Mouse (Mus musculus): Measurements from ENCODE around the gene Lhx2.

The Lhx2 gene

GRCm38 (mm10) chr2:38347811-38348551 lies 8.9 kb downstream of the Lhx2 start:
- DNase-seq = no peak

DNA sequence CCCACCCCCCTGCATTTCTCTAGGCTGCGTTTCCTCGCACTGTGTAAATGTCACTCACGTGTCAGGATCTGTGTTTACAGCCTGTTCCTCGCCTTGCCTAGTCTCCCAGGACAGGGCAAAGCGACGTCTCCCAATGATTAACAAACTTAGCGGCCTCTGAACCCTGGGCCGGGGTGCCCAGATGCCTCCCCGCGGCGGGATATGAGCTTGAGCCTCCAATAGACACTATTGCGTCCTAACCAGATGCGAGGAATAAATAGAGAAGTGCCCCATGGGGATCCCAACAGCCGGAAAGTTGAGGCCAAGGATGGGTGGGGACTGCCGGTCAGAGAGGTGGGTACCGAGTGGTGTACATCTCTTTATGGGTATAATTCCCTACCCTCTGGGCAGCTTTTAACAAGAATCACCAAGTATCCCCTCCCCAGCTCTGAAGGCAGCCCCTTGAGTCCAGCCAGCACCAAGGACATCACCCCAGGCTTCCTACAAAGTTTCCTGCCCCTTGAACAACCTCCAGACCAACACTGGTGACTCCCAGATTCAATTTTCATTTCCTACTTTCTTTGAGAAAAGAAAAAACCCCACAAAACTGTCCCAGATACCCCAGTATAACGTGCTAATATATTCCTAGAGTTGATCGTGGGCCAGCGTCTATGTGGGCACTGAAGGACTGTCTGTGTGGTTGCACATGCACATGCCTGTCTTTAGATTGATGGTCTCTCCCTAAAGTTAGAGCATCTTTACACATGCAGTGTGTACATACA lies 9.8 kb downstream of the Lhx2 start:
- no peak for DNase-seq

DNA sequence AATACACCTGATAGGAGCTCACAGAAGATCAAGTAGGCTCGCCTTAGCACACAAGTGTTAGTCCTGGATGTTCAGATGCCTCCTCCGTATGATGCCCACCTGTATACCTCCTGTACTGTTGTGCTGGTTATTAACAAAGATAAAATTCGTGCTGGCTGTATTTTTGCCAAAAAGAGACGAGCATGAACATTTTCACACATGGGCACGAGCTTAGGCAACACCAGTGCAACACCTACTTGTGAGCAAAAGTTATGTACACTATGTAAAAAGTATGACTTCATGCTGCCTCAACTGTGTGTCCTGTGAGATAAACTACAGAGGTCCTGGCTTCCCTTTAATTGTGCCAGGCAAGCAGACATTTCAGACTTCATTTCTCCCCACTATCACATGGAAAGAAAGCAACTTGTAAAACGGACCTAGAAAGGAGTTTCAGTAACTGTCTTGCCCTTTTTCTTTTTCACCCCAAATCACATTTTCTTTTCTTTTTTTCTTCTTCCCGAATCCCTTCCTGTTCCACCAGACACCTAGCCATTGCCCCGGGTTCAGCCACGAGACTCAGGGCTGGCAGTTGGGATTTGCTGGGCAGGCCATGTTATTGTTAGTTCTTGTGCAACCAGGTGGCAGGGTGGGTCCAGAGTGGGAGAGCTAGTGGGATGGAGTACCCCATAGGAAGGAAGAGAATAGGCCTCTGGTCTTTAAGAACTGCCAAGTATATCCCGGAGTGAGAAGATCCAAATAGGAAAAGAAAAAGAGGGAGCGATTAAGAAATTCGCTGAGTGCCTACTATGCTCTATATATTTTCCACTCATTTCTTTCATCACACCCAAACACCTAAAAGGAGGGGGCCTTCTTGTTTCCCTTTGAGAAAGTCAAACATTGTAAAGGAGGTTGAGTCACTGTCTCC lies 10.6 kb downstream of the Lhx2 start:
- DNase-seq = no peak

- no peak for DNase-seq
Observed at GRCm38 (mm10) chr2:38350386-38350785, 11.3 kb downstream of the Lhx2 start.

DNA sequence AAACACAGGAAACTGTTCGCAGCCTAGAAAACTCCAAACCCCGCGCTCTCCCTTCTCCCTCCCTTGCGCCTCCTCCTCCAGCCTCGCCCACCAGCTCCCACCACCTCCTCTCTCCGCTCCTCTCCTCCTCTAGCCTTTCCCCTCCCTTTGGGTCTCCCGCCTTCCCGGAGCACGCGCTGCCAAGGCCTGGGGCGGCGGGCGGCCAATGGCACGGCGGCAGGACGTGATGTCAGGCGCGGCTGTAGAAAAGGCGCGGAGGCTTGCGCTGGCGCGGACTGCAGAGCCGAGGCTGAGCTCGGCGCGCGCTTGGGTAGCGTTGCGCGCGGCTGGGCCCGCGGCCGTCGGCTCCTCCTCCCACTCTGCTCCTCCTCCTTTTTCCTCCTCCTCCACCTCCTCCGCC lies 11.7 kb downstream of the Lhx2 start:
- DNase-seq = peak; percentile 69

GRCm38 (mm10) chr2:38351641-38352320 lies 12.7 kb downstream of the Lhx2 start:
- DNase-seq = no peak

- no peak for DNase-seq
Observed at GRCm38 (mm10) chr2:38352321-38353007, 13.4 kb downstream of the Lhx2 start.

GRCm38 (mm10) chr2:38353008-38353379 lies 13.9 kb downstream of the Lhx2 start:
- DNase-seq = no peak

DNA sequence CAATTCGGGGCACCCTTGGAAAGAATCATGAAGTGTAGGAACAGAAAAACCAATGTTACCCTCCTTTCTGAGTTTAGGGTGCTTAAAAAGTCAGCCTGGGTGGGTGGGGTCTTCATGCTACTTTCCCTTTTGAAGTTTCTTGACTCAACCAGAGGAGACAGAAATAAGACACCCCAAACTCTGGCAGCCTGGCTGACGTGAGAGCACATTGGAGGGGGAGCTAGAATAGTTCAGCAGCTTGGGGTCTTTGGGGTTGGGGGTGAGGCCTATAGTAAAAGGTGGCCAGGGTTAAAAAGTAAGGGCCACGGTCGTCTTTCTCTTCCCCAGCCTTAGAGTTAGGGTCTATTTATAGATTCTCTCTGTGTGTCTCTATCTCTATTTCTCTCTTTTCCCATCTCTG lies 14.6 kb downstream of the Lhx2 start:
- DNase-seq = no peak

DNA sequence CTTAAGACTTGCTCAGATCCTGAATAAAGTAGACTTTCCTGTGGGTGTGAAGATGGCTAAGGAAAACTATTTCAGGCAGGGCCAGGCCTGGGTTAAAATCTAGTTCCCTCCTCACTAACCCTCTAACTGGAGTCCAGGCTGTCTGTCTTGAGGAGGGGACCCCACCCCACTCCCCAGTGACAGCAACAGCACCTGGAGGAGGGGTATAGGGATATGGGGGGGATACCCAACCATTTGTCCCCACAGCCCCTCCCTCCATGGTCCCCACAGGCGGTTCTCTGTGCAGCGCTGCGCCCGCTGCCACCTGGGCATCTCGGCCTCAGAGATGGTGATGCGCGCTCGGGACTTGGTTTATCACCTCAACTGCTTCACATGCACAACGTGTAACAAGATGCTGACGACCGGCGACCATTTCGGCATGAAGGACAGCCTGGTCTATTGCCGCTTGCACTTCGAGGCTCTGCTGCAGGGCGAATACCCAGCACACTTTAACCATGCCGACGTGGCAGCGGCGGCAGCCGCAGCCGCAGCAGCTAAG lies 15.2 kb downstream of the Lhx2 start:
- DNase-seq = no peak

- no peak for DNase-seq
Observed at GRCm38 (mm10) chr2:38354717-38355510, 15.8 kb downstream of the Lhx2 start.

GRCm38 (mm10) chr2:38355731-38356427 lies 16.8 kb downstream of the Lhx2 start:
- DNase-seq = no peak

DNA sequence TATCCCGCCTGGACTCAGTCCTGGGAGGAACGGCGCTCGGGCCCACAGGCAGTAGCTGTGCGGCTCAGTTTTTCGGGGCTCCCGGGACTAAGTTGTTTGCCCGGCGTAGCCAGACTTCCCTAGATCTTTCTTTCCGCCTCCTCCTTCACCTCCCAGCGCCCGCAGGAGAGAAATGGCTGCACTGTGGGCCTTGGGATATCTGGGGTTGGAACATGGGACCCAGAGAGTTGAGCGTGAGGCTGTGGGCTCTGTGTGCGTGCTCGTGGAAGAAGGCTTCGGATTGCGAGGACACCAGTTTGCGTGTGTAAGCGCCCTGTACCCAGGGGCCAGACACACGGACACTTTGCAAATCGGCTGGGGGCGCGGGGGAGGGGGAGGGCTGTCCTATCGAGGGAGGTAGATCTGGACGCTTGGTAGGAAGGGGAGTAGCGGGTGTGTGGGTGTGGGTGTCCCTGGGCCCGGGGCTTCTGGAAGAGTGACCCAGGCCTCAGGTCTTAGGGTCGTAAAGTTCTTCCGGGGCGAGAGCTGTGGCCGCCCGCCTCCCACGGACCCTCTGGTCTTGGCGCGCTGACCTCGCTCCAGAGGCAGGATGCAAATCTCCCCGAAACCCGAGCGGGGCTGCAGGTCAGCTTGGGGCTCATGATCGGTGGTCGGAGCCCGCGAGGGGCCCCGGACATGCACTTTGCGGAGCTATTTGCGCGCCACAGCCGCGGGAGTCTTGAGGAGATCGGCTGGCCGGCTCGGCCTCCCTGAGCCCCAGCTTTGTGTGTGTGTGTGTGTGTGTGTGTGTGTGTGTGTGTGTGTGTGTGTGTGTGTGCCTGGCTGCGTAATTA lies 17.6 kb downstream of the Lhx2 start:
- DNase-seq = no peak

- DNase-seq = no peak
Observed at GRCm38 (mm10) chr2:38357294-38358246, 18.5 kb downstream of the Lhx2 start.

- DNase-seq = no peak
Observed at GRCm38 (mm10) chr2:38358611-38359010, 19.5 kb downstream of the Lhx2 start.

- no peak for DNase-seq
Observed at GRCm38 (mm10) chr2:38359186-38359585, 20.1 kb downstream of the Lhx2 start.

DNA sequence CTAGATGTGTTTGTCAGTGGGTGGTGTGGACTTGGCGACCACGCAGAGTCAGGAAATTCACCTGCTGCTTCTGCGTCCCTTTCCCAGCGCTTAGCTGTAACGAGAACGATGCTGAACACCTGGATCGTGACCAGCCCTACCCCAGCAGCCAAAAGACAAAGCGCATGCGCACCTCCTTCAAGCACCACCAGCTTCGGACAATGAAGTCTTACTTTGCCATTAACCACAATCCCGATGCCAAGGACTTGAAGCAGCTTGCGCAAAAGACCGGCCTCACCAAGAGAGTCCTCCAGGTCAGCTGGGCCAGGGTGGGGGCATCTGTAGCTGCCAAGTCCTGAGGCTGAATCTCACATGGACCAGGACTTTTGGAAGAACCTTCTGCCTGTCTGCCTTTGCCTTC lies 20.7 kb downstream of the Lhx2 start:
- DNase-seq = no peak

DNA sequence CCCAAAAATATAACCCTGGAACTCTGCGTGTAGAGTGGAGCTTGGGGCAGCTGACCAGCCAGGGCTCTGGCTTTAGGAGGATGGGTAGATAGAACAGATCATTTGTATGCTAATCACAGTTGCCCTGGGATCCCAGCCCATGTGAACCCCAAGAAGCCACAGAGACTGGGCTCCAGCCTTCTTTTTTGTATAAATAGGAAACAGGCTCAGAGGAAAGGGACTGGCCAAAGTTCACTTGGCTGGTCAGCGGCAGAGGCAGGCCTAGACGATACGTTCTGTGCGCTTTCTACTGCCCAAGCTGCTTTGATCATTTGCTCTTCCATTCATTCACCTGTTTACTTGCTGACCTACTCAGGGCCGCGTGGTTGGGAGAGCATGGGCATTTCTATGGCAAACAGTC lies 27.1 kb downstream of the Lhx2 start:
- DNase-seq = no peak
